Mouse (Mus musculus): Measurements from ENCODE around the gene Ankrd26. TPM values are rescaled to one million over a fixed set of nuclear protein-coding genes. Genes with fewer than 3 reads are reported as not detected.

Ankrd26 gene
- 7.0 and 7.1 TPM in 2 replicates for polyA plus RNA-seq (2012; rRNA removed)

- TF ChIP-seq CTCF (IDR thresholded peaks at IDR 0.05; ENCODE audit: extremely low read depth, insufficient read depth, low read length): no peak
- TF ChIP-seq POLR2A (IDR thresholded peaks at IDR 0.05; ENCODE audit: extremely low read depth, insufficient read depth, low read length): peak; percentile 86
- H3K27ac ChIP-seq (ENCODE audit: insufficient read depth, low read length): peak within 1 kb of the TSS; percentile 57; the same call in 1 of the 2 replicates
- H3K4me3 ChIP-seq (ENCODE audit: insufficient read depth, low read length): peak within 1 kb of the TSS; percentile 83
- peaks cover 2% of the 10 kb centered on the region for H3K4me1 ChIP-seq (ENCODE audit: control insufficient read depth, insufficient read depth, low read length)
Measured at GRCm38 (mm10) chr6:118561745-118562609, at the start of gene Ankrd26. Gene Ankrd26, minus strand, starts transcription at chr6:118562226.

GRCm38 (mm10) chr6:118608906-118609305 lies 46.9 kb upstream of the Ankrd26 start:
- H3K27ac ChIP-seq (ENCODE audit: insufficient read depth, low read length): no peak overlapping the region
- TF ChIP-seq POLR2A (IDR thresholded peaks at IDR 0.05; ENCODE audit: extremely low read depth, insufficient read depth, low read length) (no peak), CTCF (IDR thresholded peaks at IDR 0.05; ENCODE audit: extremely low read depth, insufficient read depth, low read length) (no peak)
- no peaks in the 10 kb centered on the region for H3K4me1 ChIP-seq (ENCODE audit: control insufficient read depth, insufficient read depth, low read length)
- H3K4me3 ChIP-seq (ENCODE audit: insufficient read depth, low read length): no peak overlapping the region

- no peak for TF ChIP-seq POLR2A (IDR thresholded peaks at IDR 0.05; ENCODE audit: extremely low read depth, insufficient read depth, low read length)
- TF ChIP-seq CTCF (IDR thresholded peaks at IDR 0.05; ENCODE audit: extremely low read depth, insufficient read depth, low read length): peak; percentile 35; the same call in 1 of the 2 replicates
- Histone ChIP-seq H3K4me1 (ENCODE audit: control insufficient read depth, insufficient read depth, low read length) (no peaks in the 10 kb centered on the region), H3K27ac (ENCODE audit: insufficient read depth, low read length) (no peak overlapping the region), H3K4me3 (ENCODE audit: insufficient read depth, low read length) (no peak overlapping the region)
Measured at GRCm38 (mm10) chr6:118605974-118606373, 43.9 kb upstream of the Ankrd26 start.

GRCm38 (mm10) chr6:118603825-118604224 lies 41.8 kb upstream of the Ankrd26 start:
- Histone ChIP-seq H3K4me3 (ENCODE audit: insufficient read depth, low read length) (no peak overlapping the region), H3K4me1 (ENCODE audit: control insufficient read depth, insufficient read depth, low read length) (no peaks in the 10 kb centered on the region), H3K27ac (ENCODE audit: insufficient read depth, low read length) (no peak overlapping the region)
- TF ChIP-seq CTCF (IDR thresholded peaks at IDR 0.05; ENCODE audit: extremely low read depth, insufficient read depth, low read length) (no peak), POLR2A (IDR thresholded peaks at IDR 0.05; ENCODE audit: extremely low read depth, insufficient read depth, low read length) (no peak)

GRCm38 (mm10) chr6:118595681-118596055 lies 33.6 kb upstream of the Ankrd26 start:
- TF ChIP-seq CTCF (IDR thresholded peaks at IDR 0.05; ENCODE audit: extremely low read depth, insufficient read depth, low read length) (no peak), POLR2A (IDR thresholded peaks at IDR 0.05; ENCODE audit: extremely low read depth, insufficient read depth, low read length) (no peak)
- Histone ChIP-seq H3K27ac (ENCODE audit: insufficient read depth, low read length) (0 out of 2 replicates have a peak overlapping the region, but pooled peaks have one; percentile 22), H3K4me3 (ENCODE audit: insufficient read depth, low read length) (no peak overlapping the region), H3K4me1 (ENCODE audit: control insufficient read depth, insufficient read depth, low read length) (peaks cover 2% of the 10 kb centered on the region; the same call in 1 of the 2 replicates)

- no peak overlapping the region for H3K4me3 ChIP-seq (ENCODE audit: insufficient read depth, low read length)
- H3K27ac ChIP-seq (ENCODE audit: insufficient read depth, low read length): peak overlapping the region; percentile 22; the same call in 1 of the 2 replicates
- H3K4me1 ChIP-seq (ENCODE audit: control insufficient read depth, insufficient read depth, low read length): peaks cover 2% of the 10 kb centered on the region; the same call in 1 of the 2 replicates
- TF ChIP-seq CTCF (IDR thresholded peaks at IDR 0.05; ENCODE audit: extremely low read depth, insufficient read depth, low read length) (no peak), POLR2A (IDR thresholded peaks at IDR 0.05; ENCODE audit: extremely low read depth, insufficient read depth, low read length) (peak; percentile 8; the same call in 1 of the 2 replicates)
Measured at GRCm38 (mm10) chr6:118594833-118595680, 33.0 kb upstream of the Ankrd26 start.

GRCm38 (mm10) chr6:118594070-118594469 lies 32.0 kb upstream of the Ankrd26 start:
- H3K4me3 ChIP-seq (ENCODE audit: insufficient read depth, low read length): no peak overlapping the region; the same call in 1 of the 2 replicates
- H3K4me1 ChIP-seq (ENCODE audit: control insufficient read depth, insufficient read depth, low read length): peaks cover 2% of the 10 kb centered on the region; the same call in 1 of the 2 replicates
- no peak for TF ChIP-seq POLR2A (IDR thresholded peaks at IDR 0.05; ENCODE audit: extremely low read depth, insufficient read depth, low read length)
- TF ChIP-seq CTCF (IDR thresholded peaks at IDR 0.05; ENCODE audit: extremely low read depth, insufficient read depth, low read length): no peak
- H3K27ac ChIP-seq (ENCODE audit: insufficient read depth, low read length): no peak overlapping the region

- peak overlapping the region; percentile 10; the same call in 1 of the 2 replicates for H3K4me3 ChIP-seq (ENCODE audit: insufficient read depth, low read length)
- no peak overlapping the region for H3K27ac ChIP-seq (ENCODE audit: insufficient read depth, low read length)
- TF ChIP-seq CTCF (IDR thresholded peaks at IDR 0.05; ENCODE audit: extremely low read depth, insufficient read depth, low read length) (no peak), POLR2A (IDR thresholded peaks at IDR 0.05; ENCODE audit: extremely low read depth, insufficient read depth, low read length) (no peak)
- peaks cover 2% of the 10 kb centered on the region; the same call in 1 of the 2 replicates for H3K4me1 ChIP-seq (ENCODE audit: control insufficient read depth, insufficient read depth, low read length)
Measured at GRCm38 (mm10) chr6:118593377-118594061, 31.5 kb upstream of the Ankrd26 start.

Data from cortical plate, adult 2 months (tissue).